Mouse (Mus musculus): ENCODE measurements around the gene Rbm39.

Rbm39 gene

GRCm38 (mm10) chr2:156192068-156192467 is 12.0 kb upstream of the Rbm39 start:
- POLR2A ChIA-PET = interaction anchor here (0.5 to 7.1 kb wide), 19 partner anchors 8 to 956 kb away, joined by 3 to 129 read pairs (median 4); partner anchors contain the start of genes Rbm39 (in 4 of the 4) and BC029722 (in 1 of the 4)
- CTCF ChIA-PET = interaction anchor here in 2 of 4 experiments (0.6 to 1.3 kb wide), 4 partner anchors 12 to 50 kb away, joined by 3 to 11 read pairs (median 4); partner anchors contain the start of gene Rbm39 (in 1 of the 2)

GRCm38 (mm10) chr2:156191540-156191939 is 11.5 kb upstream of the Rbm39 start:
- CTCF ChIA-PET = interaction anchor here in 2 of 4 experiments (0.6 to 1.3 kb wide), 4 partner anchors 11 to 114 kb away, joined by 3 to 11 read pairs (median 4); partner anchors contain the start of gene Rbm39 (in 1 of the 2)
- POLR2A ChIA-PET = interaction anchor here (0.5 to 7.1 kb wide), 16 partner anchors 8 to 828 kb away, joined by 3 to 129 read pairs (median 4); partner anchors contain the start of genes Rbm39 (in 4 of the 4) and BC029722 (in 1 of the 4)

DNA sequence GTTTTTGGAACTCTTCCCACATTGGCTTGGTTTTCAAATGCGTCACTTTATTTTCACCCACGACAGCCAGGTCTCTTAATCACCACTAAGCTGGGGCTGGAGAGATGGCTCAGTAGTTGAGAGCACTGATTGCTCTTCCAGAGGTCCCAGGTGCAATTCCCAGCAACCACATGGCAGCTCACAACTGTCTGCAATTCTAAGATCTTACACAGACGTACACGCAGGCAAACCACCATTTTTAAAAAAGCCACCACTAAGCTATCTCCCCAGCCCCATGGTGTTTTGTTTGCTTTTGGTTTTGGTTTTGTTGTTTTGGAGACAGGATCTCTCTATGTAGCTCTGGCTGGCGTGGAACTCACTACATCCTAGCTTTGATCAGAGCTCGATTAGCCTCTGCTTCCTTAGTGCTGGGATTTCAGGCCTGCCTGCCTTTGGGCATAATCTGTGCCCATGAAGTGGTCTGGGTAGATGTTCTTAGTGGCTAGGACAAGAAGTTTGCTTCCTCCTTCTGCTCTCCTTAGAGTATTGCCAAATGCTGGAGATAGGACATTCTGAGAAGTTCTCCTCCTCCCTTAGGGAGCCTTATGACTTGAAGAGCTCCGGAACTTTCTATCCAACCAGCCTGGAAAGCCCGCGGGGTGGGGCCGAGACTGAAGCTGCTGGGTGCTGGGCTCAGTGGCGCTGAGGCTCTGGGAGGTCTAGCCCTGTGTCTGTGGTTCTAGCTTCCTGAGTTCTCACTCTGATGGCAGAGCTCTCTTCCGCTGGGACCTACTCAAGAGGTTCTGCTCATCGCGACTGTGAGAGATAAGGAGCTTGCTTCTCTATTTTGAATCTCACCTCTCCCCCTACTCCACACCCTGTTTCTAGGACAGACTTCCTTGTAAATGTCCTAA is 10.2 kb upstream of the Rbm39 start:
- POLR2A ChIA-PET = interaction anchor here (0.6 to 7.1 kb wide), 20 partner anchors 8 to 46 kb away, joined by 3 to 129 read pairs (median 4); partner anchors contain the start of genes Rbm39 (in 4 of the 4) and Nfs1 (in 1 of the 4)
- CTCF ChIA-PET = interaction anchor here in 1 of 4 experiments (1.1 kb wide), 1 partner anchor 20 kb away, joined by 3 read pairs; no protein-coding TSS in a partner anchor

DNA sequence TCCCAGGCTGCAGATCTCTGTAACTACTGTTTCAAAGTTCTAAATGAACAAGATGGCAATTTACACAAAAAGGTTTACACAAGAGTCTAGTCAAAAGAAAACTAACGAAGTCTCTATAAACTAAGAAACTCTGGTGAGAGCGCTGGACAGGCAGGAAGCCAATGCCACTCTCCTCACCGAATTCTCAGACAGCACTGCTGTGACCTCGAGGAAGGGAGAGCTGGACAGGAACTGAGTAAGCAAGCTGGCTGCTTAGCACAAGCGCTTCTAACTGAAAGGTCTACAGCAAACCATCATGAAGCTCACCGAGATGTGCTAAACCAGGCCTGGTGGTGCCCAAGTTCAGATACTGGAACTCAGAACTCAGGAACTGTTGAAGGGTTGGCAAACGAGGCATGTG is 9.2 kb upstream of the Rbm39 start:
- ChIA-PET POLR2A (interaction anchor here (1.3 to 7.1 kb wide), 6 partner anchors 8 to 31 kb away, joined by 3 to 129 read pairs (median 24); partner anchors contain the start of gene Rbm39 (in 4 of the 4)), CTCF (interaction anchor here in 2 of 4 experiments (0.5 to 1.1 kb wide), 2 partner anchors 21 to 954 kb away, joined by 3 to 6 read pairs; no protein-coding TSS in a partner anchor)

- POLR2A ChIA-PET = interaction anchor here (1.1 to 25.2 kb wide), 26 partner anchors 8 to 253 kb away, joined by 3 to 981 read pairs (median 18); partner anchors contain the start of genes Phf20 (in 3 of the 4), Cnbd2 (in 1 of the 4), Cpne1 (in 1 of the 4) and Nfs1 (in 1 of the 4)
- CTCF ChIA-PET = interaction anchor here in 2 of 4 experiments (1.2 to 1.8 kb wide), 4 partner anchors 11 to 97 kb away, joined by 3 to 4 read pairs (median 4); no protein-coding TSS in a partner anchor
Observed at GRCm38 (mm10) chr2:156181592-156181991, 1.6 kb upstream of the Rbm39 start.

- ChIA-PET CTCF (interaction anchor here in 3 of 4 experiments (0.6 to 1.8 kb wide), 8 partner anchors 10 to 567 kb away, joined by 3 to 5 read pairs (median 4); partner anchors contain the start of genes Nfs1 (in 1 of the 3) and Romo1 (in 1 of the 3)), POLR2A (interaction anchor here (0.6 to 25.2 kb wide), 110 partner anchors 8 to 1025 kb away, joined by 3 to 981 read pairs (median 5); partner anchors contain the start of genes Cpne1 (in 3 of the 4), Phf20 (in 3 of the 4), Rbm12 (in 3 of the 4) and Cnbd2 (in 2 of the 4))
Observed at GRCm38 (mm10) chr2:156180824-156181590, 969 bp upstream of the Rbm39 start.

- POLR2A ChIA-PET = interaction anchor here (0.5 to 25.2 kb wide), 111 partner anchors 9 to 1722 kb away, joined by 3 to 981 read pairs (median 5); partner anchors contain the start of genes Phf20 (in 4 of the 4), Nfs1 (in 3 of the 4), Romo1 (in 3 of the 4) and Cnbd2 (in 2 of the 4)
- CTCF ChIA-PET = interaction anchor here in 1 of 4 experiments (0.5 to 1.8 kb wide), 4 partner anchors 9 to 293 kb away, joined by 4 to 5 read pairs (median 4); partner anchors contain the start of genes Nfs1 and Romo1
Observed at GRCm38 (mm10) chr2:156179796-156180093, 293 bp downstream of the Rbm39 start.

DNA sequence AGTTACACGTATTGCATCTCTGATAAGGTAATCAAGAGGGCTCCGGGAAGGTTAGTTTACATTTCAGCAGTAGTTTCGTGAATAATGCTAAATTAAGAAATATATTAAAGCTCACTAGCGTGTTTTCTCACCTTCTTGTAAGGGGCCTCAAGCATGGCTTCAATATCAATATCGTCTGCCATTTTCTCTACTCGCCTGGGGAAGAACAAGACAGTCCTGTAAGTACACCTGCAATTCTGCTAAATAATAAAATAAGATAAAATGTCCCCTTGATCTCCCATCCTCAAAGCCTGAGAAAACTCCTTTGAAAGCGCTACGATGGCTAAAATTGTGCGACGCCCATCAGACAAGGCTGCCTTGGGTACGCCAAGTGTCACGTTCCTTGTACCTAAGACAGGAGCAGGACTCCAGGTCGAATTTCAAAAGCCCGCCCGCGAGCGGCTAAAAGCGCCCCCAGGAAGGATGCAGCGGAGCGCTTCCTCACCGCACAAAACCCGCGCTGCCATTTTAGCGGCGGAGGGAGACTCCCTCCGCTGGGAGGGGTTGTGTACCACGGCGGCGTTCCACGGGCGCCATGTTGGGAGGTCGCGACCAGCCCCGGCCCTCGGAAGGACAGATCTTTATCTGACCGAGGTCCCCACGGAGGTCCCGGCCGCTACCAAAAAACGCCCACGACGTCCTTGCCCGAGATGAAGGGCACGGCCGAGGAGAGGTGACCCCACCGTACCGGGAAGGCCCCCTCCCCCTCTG is 817 bp downstream of the Rbm39 start:
- POLR2A ChIA-PET = interaction anchor here (0.5 to 25.2 kb wide), 94 partner anchors 9 to 879 kb away, joined by 3 to 981 read pairs (median 6); partner anchors contain the start of genes Phf20 (in 4 of the 4), Nfs1 (in 3 of the 4), Romo1 (in 3 of the 4) and Cnbd2 (in 2 of the 4)
- CTCF ChIA-PET = interaction anchor here in 1 of 4 experiments (1.7 kb wide), 1 partner anchor 13 kb away, joined by 4 read pairs; no protein-coding TSS in a partner anchor

DNA sequence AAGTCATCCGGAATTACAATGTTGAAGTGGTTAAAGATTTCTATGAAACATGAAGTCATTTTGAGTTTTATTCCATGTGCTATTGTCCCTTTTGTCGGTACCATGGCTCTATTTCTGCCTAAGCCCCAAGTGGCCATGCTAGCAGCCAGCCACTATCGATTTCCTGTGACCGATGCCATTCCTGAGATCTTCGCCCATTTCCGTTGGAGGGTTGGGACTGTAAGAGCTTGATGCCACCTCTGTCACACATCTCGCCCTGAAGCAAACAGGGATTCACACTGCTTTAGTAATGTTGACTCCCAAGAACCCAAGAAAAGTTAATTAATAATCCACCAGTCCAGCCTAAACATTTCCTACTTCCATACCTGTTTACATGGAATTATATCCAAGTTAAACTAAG is 2.4 kb downstream of the Rbm39 start:
- POLR2A ChIA-PET = interaction anchor here (0.7 to 25.2 kb wide), 23 partner anchors 8 to 95 kb away, joined by 3 to 981 read pairs (median 4); partner anchors contain the start of genes Phf20 (in 3 of the 4), Cpne1 (in 2 of the 4), Nfs1 (in 2 of the 4) and Rbm12 (in 2 of the 4)
- CTCF ChIA-PET = no interaction called here

DNA sequence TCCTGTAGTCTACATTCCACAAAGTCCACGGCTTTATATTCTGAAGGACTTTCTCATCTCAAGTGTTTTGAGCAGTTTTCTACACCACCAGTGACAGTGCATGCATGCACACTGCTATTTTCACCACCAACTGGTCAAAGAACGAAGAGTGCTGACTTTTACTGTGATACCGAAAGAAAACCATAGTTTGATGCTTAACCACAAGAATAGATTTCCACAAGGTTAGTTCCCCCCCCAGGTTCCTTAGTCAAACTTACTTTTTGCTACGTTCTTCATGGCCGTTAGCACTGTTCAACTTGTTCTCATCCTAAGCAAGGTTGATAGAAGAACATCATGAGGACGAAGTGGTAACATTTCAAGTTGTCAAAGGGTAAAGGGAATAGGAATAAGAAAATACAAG is 3.0 kb downstream of the Rbm39 start:
- CTCF ChIA-PET = no interaction called here
- POLR2A ChIA-PET = interaction anchor here in 3 of 4 experiments (1.0 to 25.2 kb wide), 20 partner anchors 8 to 134 kb away, joined by 3 to 981 read pairs (median 6); partner anchors contain the start of genes Phf20 (in 3 of the 3), Nfs1 (in 2 of the 3), Romo1 (in 2 of the 3) and Cpne1 (in 1 of the 3)

- ChIA-PET CTCF (no interaction called here), POLR2A (interaction anchor here in 3 of 4 experiments (0.6 to 25.2 kb wide), 14 partner anchors 1 to 96 kb away, joined by 3 to 981 read pairs (median 6); partner anchors contain the start of genes Rbm39 (in 2 of the 3), Gm28036 (in 1 of the 3), Nfs1 (in 1 of the 3) and Phf20 (in 1 of the 3))
Observed at GRCm38 (mm10) chr2:156166557-156166956, 13.5 kb downstream of the Rbm39 start.

- ChIA-PET CTCF (interaction anchor here in 1 of 4 experiments (0.7 kb wide), 1 partner anchor 141 kb away, joined by 3 read pairs; no protein-coding TSS in a partner anchor), POLR2A (interaction anchor here (0.8 to 25.2 kb wide), 12 partner anchors 8 to 18 kb away, joined by 3 to 981 read pairs (median 16); partner anchors contain the start of genes Rbm39 (in 2 of the 4), Nfs1 (in 1 of the 4) and Romo1 (in 1 of the 4))
Observed at GRCm38 (mm10) chr2:156165478-156165877, 14.6 kb downstream of the Rbm39 start.

DNA sequence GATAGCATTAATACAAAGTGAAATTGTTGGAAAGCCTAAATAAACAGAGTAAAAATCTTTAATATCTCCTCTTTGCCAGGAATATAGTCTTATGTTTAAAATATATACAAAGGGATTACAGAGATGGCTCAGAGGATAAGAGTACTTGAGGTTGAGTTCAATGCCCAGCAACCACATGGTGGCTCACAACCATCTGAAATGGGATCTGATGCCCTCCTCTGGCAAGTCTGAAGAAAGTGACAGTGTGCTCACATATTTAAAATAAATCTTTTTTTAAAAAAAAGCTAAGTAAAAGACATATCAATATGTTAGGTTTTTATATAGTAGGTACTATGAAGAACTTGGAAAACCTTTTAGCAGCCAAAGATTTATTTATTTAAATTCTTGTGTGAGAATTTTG is 28.5 kb downstream of the Rbm39 start:
- POLR2A ChIA-PET = interaction anchor here (0.9 to 15.5 kb wide), 13 partner anchors 7 to 49 kb away, joined by 3 to 981 read pairs (median 4); partner anchors contain the start of genes Rbm39 (in 3 of the 4), Cpne1 (in 1 of the 4), Nfs1 (in 1 of the 4) and Rbm12 (in 1 of the 4)
- CTCF ChIA-PET = no interaction called here

- CTCF ChIA-PET = no interaction called here
- POLR2A ChIA-PET = interaction anchor here (0.6 to 15.5 kb wide), 19 partner anchors 8 to 1692 kb away, joined by 3 to 981 read pairs (median 4); partner anchors contain the start of genes Rbm39 (in 3 of the 4), Cpne1 (in 1 of the 4) and Rbm12 (in 1 of the 4)
Observed at GRCm38 (mm10) chr2:156147316-156147915, 32.6 kb downstream of the Rbm39 start.

- POLR2A ChIA-PET = interaction anchor here (0.5 to 15.5 kb wide), 18 partner anchors 9 to 183 kb away, joined by 3 to 981 read pairs (median 4); partner anchors contain the start of genes Rbm39 (in 3 of the 4), Cpne1 (in 1 of the 4) and Rbm12 (in 1 of the 4)
- CTCF ChIA-PET = interaction anchor here in 1 of 4 experiments (0.7 kb wide), 1 partner anchor 94 kb away, joined by 7 read pairs; no protein-coding TSS in a partner anchor
Observed at GRCm38 (mm10) chr2:156146272-156146989, 33.6 kb downstream of the Rbm39 start.

Data from embryonic stem cell, embryonic (primary cell).